Mouse (Mus musculus) heart, adult 18-20 months (tissue): ENCODE data around the gene Abcg5. TPM values are rescaled to one million over a fixed set of nuclear protein-coding genes. Genes with fewer than 3 reads are reported as not detected.
A peak's percentile ranks its signal among the peaks of the same experiment; 100 is the strongest.

Experiments used
- DNase-seq, 2 experiments: peaks; one replicate each; pipeline ENCODE4 v3.0.0; 2021 to 2022; ENCODE audit warnings: mixed read lengths in 1 of 2
- total RNA-seq, 2 experiments: library from RNA; stranded (reverse); gene quantifications; 2 replicates each; pipeline ENCODE4 v1.2.3; 2021

The Abcg5 gene
- total RNA-seq, 2 experiments from 2014 or later, result not detected

DNA sequence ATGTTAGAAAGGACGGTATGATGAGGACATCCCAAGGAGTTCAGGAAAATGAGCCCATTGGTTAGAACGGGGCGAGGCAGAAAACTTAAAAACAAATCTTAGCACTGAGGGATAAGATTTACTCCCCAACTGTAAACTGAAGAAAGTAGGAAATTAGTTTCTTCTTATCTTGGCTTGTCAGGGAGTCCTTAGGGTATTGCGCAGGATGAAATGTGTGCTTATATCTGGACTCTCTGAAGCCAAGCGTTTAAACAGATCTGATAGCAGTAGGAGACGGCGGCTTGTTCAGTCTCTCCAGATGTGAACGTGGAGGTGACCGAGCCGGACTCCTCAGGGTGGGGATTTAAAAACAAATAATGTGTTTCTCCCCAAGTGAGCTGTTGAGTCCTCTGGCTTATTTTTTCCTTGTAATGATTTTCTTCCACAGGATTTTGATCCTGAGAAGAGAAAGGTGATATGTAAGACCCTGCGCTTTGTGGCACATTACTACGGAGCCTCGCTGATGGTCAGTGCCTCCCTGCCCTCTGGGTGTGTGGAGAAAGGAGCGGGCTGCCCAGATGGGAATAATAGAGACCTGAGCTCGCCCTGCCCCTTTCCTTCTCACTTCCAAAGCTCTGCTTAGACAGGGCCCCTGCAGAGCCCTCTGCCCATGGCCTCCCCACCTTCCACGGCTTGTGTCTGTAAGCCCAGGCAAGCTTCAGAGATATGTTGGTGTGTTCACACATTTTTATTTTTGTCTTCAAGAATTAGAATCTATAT is 38.3 kb downstream of the Abcg5 start:
- DNase-seq, result no peak

DNA sequence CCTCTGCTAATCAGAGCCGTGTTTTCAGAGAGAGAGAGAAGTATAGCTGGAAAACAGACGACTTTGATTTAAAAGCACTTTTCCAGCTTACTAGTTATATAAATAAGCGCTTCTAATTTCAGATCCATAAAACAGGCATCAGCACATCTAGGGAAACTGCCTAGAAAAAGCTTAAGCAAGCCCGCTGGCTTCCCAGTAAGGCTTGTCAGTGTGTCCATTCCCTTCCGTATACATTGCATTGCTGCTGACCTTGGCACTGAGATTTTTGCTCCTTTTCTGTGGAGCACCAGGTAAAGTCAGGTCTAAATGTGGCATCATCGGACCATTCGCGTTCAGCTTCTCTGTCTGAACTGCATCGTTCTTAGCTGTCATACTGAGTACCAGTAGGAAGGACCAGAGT is 40.5 kb downstream of the Abcg5 start:
- no peak for DNase-seq

DNA sequence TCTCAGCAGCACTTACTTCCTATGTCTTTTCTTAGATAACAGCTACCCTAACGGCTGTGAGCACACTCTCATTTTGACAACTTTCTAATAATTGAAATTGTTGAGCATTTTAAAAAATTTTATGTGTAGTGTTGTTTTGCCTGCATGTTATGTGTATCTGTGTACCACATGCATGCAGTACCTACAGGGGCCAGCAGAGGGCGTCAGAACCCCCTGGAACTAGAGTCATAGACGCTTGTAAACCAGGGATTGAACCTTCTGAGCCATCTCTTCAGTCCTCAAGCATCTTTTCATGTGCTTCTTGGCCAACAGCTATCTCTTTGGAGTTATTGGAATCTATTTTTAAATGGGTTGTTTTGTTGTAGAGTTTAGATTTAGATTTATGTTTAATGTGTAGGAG is 40.9 kb downstream of the Abcg5 start:
- DNase-seq, result peak in 1 of 2 experiments; percentile 46

DNA sequence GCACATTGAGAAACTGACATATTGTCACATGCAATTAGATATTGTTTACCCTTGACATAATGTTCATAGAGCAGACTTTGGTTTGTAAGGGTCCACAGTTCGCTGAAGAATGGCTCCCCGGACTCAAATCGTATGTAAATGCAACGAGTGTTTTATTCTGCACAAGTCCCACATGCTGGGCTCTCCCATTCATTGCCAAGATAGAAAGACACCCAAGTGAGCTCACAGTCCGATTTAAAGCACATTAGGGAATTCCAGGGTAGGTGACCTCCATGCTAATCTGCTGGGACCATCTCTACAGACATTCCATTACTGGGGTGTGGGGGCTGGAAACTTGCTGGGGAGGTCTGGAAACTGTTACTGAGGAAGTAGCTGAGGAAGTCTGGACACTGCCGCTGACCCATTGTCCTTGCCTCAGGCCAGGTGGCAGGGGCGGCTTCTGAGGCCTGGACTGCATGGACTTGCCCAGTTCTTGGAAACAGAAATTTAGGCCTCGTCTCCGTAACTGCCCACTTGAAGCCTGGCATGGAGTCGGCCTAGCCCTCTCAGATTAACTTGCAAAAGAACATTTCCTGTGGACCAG is 42.9 kb downstream of the Abcg5 start:
- DNase-seq, result no peak

DNA sequence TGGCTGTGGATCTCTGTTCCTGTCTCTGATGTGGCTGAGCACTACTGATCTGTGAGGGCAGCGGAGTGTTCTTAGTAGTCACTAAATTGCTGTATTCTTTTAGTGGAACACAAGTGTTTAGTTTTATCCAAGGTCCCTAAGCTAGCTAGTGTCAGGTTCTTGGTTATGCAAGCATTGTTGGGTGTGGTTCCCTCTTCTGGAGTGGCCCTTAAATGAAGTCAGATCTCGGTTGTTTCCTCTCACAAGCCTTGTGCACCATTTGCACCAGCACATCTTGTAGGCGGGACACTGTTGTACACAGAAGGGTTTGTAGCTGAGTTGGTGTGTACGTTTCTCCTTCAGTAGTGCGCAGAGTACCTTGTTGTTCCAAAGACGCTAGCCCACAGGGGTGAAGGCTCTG is 44.8 kb downstream of the Abcg5 start:
- no peak for DNase-seq

DNA sequence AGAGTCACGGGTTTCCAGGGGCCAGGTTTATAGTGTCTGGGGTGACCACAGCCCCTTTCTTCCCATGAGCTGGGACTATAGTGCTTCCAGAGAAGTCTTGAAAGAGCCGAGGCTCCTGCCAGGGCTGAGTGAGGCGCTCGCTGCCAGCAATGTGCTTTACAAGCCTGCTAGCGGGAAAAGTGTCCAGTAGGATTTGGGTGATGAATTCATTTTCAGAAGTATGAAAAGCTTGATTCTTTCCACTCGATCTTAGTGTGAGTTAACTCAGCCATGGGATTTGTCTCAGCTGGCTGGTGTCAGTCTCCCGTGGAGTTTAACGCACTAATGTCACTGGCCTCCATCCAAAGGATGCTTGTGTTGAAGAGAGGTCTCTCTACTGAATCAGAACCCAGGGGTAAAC is 46.5 kb downstream of the Abcg5 start:
- no peak for DNase-seq

DNA sequence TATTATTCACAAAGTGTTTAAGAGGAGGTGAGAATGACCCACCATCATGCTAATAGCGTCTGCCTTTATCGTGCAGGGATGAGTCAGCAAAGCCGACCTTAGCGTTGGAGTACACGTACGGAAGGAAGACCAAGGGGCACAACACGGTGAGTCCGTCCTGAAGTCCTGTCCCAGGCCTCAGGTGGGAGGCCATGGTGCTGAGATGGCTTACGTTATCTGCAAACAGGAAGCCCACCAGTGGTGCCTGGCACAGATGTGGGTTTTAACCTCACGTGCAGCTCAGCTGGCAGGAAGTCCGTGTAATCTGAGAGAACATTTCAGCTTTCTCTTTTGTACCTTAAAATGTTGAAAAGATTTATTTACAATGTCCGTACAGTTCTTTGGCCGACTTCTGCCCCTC is 49.4 kb downstream of the Abcg5 start:
- no peak for DNase-seq

DNA sequence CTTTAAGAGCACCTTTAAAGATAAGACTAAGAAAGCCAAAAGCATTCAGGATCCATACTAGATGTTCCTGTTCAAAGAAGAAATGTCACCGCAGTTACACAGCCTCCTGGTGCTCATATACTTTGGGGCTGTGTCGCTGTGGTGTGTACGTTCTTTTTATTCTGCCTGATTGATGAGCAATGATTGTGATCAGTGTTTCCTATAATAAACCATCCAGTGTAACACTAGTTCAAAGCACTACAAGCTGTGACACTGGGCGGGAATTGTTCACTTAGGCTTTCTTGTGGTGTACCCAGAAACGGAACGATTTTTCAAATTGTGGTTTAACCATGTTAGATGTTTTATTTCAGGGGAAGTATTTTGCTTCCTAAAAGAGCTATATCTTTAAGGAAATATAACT is 51.0 kb downstream of the Abcg5 start:
- no peak for DNase-seq

DNA sequence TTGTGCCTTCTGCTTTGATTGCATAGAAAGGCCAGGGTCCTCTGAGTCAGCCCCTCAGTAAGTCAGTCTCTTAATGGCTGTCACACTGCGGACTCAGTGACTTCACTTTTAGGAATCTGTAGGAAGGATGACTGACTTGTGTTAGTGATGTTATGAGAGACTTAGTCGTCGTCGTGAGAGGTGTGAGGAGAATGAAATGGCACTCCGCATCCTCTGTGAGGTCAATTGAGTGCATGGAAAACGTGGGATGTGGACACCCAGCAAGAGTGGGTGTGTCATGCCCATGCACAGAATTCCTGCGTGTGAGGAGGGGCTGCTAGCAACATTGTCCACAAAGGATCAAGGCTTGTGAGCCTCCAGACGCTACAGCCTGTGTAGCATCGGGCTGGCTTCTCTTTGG is 54.2 kb downstream of the Abcg5 start:
- no peak for DNase-seq

DNA sequence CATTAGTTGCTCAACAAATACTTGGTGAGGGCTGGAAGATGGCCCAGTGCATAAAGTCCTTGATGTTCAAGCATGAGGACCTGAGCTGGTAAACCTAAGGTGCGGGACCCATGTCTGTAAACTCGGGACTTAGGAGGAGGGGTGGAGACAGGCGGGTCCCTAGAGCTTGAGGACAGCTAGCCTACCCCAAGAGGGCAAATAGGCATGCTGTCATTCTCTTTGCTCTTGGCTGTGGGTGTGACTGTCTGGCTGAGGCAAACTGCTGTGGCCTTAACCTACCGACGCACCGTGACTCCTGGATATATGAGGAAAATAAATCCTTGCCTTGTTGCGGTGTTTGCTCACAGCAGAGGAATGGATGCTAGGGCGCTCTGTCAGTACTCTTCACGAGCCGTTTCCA is 55.1 kb downstream of the Abcg5 start:
- DNase-seq, result no peak

DNA sequence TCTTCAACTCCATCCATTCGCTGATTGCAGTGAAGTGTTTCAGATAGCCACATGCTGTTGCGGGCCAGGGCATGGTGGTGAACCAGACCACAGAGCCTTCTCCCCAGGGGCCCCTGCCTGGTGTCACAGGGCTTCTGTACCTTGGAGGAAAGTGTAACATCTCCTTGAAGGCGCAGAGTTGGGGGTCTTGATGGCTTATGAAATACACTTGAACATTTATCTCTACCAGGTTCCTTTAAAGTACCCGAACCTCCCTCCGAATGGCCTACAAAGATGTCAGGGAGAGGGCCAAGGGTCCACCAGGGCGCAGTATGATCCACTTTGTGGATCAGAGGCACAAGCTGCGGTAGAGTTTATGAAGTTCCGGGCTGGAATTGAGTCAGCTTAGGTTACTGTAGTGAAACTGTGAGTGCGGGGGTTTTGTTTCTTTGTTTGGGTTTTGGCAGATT is 55.9 kb downstream of the Abcg5 start:
- DNase-seq, result no peak

DNA sequence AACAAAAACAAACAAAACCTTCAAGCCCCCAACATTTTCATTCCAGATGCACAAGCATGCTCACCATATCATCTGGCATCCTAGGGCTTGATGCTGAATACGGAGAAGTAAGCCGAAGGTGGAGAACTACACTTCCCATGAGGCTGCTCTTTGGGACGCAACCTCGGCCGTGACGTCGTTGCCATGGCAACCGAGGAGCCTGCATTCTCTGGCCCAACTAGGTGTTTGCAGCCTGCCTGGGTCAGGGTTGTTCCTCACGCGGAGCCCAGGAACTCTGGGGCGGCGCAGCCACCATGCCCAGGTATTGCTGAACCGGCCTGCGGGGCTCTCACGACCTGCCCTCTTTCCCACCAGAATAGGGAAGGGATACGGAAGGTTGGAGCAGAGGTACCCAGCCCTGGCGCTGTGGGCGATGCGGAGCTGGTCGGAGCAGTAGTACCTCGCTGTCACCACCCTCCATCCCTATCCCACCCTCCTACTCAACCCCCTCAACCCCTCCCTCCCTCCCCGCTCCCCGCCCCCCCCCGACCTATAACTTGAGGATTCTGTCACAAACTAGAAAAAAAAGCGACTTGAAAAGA is 56.4 kb downstream of the Abcg5 start, which contains the start of gene Dync2li1:
Gene Dync2li1, plus strand, starts transcription at position 221 of the 581 bp plus-strand sequence.
- peak; percentile 88 to 91 for DNase-seq

DNA sequence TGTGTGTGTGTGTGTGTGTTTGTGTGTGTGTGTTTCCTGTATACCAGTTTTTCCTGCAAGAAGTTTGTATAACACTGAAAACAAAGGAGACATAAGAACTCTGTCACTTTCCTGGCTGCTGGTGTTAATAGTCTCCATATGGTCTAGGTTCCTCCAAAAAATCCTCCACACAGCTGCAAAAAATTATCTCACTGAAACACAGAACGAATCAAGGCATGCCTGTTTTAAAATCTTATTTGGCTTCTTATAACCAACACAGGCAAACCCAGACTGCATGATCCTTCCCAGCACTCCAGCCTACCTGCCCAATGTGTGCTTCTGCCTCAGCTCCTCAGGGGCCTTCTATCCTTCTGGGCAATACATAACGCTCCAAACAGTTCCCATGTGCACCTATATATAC is 59.9 kb downstream of the Abcg5 start:
- DNase-seq, result peak in 1 of 2 experiments; percentile 40

DNA sequence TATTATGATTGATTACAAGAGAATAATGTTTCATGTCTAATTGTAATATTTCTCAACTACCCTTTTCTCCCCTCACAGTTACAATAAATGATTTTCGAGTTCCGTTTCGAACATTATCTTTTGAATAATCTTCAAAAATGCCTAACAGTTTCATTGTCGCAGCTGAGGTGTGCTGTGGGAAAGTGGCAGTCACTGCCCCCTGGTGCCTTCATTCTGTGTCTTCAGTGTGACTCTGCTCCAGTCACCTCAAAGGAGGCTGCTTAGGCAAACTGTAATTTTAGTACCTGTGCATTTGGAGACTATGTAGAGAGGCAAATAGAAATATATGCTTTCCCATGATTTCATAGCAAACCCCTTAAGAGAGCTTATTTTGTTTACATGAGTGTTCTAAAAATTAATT is 60.8 kb downstream of the Abcg5 start:
- DNase-seq, result no peak

DNA sequence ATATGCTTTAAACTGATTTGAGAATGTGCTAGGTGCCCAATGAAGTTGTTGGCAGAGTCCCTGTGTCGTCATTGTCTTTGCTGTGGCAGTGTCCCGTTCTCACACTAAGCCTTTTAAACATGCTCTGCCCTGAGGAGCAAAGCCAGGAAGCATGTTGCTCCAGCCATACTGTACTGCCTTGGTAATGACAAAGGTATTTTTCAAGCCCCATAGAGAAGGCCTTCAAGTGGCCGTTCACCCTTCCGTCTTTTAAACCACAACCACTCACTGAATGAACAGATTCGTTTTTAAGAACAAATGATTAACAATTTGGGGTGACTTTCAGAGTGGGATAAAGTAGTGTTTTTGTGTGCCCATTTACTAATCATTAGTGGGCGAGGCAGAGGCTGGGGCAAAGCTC is 61.6 kb downstream of the Abcg5 start:
- DNase-seq, result no peak

DNA sequence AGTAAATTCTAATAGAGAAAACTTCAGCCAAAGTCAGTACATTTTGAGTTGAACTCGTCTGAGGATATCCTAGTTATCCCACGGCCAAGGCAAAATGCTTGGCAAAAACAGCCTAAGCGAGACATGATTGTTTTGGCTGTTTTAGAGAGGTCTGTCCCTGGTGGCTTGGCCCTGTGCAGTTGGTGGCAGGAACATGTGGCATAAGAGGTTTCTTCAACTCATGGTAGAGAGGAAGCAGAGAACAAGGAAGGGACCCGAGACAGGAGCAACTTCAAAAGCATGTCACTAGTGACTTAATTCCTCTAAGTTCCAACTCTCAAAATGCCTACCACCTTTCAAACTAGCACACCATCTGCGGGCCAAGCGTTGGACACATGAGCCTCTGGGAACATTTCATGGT is 62.2 kb downstream of the Abcg5 start:
- no peak for DNase-seq

DNA sequence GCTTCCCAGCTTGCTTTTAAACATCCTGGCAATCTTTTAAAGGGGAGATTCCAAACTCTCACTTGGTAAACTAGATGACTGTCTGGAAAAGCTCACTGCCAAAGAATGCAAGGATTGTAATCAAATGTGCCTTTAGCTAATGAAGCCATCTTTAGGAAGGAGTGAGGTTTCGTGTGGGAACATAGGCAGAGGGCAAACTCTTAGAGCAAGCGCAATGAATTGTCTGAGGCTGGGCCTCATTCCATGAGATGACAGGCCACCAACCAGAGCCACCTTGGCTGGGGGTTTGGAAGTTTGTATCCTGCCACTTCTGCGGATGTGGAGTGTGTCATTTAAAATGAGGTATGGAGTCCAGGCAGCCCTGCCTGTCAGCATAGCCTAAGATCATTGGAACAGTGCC is 62.7 kb downstream of the Abcg5 start:
- no peak for DNase-seq

DNA sequence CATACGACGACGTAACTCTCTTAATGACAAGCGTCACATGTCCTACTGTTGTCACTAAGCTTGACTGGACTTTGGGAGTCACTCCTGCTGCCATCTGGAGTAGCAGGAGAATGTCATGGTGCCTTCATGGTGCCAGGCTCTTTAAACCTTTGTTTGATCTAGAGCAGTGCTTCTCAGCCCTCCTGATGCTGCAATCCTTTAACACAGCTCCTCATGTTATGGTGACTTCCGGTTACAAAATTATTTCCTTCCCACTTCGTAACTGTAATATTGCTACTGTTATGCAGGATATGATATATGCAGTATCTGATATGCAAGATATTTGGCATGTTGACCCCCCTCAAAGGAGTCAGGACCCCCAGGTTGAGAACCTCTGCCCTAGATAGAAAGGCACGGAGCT is 63.7 kb downstream of the Abcg5 start:
- DNase-seq, result no peak

DNA sequence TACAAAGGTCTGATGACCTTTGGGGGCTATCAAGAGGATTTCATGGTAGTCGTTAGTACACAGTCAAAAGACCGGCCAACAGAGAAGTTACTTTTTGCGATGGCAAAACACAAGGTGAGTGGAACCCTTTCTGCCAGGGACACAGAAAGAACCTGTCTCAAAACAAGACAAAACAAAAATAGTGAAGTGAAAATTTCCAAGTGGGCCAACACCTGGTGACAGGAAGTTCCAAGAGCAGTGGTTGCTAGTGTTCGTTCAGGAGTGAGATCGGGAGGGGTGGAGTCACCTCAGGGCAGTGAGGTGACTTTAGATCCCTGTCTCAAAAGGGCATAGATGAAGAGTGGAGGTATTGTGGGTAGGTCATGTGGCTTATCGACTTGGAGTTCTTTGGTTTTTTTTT is 64.9 kb downstream of the Abcg5 start:
- no peak for DNase-seq

DNA sequence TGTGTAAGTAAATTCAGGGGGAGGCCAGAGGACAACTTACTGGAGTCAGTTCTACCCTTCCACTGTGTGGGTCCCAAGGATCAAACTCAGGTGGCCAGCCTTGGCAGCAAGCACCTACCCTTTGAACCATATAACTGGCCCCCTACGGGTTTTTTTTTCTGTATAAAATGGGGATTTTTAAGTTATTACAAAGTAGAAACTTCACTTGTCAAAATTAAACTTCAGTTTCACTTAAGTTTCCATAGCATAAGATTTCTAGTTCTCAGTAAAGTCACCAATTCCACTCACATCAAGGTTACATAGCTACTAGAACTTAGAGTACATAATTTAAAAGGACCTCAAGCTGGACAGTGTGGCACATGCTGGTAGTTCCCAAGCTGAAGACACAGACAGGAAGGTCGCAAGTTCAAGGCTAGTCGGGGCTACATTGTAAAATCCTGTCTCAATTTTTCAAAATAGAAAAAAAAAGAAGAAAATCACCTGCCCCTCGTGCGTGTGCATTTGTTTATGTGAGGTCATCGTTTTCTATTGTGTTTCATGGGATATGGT is 66.2 kb downstream of the Abcg5 start:
- no peak for DNase-seq

DNA sequence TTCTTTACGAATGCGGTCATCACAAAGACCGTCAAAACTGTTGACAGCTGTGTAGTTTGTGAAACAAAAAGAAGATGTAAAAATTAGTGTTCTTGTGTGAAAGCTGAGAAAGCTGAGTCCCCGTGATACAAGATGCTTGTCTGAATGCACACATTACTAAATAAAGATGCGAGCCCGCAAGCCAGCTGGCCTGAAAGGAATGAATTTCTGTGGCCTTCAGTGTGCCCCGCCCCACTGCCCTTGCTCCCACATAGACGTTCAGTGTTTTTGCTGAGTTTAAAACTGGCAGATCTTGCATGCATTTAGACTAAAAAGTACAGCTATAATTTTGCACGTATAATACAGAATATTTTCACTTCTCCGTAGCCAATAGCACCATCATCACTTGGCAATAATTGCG is 67.0 kb downstream of the Abcg5 start:
- no peak for DNase-seq

DNA sequence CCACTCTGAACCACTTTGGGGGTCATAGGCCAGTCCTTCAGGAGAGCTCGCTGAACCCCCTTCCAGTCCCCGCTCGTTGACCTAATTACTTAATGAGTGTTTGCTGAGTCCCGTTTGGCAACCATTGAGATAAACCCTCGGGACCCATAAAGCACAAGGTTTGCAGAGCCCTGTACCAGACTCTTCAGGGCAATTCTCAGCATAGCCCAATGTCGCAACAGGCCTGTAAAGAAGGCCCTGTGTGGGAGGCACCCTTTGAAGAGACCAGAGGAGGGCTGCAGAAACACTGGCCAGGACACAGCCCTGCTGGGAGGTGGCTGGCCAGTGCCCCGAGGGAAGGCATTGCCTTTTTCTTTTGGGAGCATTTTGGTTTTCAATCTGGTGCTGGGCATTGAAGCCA is 70.8 kb downstream of the Abcg5 start:
- peak; percentile 27 to 58 for DNase-seq

DNA sequence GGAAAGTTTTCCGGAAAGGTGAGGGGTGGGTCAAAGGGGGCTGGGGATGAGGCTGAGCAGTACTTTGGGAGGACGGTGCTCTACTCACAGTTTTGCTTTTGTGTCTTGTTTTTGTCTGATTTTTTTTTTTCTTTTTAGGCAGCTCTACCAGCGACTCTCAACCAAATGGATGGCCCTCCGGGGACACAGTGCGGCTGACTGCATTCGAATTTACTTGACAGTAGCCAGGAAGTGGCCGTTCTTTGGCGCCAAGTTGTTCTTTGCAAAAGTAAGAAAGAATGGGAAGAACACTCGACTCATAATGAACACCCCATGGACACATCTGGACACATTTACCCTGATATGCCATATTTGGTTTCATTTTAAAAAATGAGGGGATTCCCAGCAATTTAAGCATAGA is 71.3 kb downstream of the Abcg5 start:
- DNase-seq, result peak; percentile 40 to 63

DNA sequence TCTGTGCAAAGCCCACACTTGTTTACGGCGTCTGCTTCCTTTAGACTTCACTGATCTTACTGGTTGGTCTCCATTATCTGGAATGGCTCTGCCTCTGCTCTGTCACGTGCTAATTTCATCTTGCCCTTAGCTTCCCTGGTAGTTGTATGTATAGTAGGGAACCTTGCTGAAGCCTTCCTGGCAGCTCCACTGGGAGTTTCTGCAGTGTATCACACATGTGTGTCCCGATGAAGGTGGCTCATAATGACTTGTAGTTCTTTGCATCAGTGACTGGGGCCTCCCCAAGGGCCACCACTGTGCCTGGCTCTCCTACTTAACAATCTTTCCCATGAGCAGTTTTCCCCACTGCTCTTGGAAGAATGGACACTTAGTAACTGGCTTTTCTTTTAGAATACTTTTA is 74.2 kb downstream of the Abcg5 start:
- no peak for DNase-seq
